Mouse (Mus musculus): ENCODE data around the gene Sdcbp2.

GRCm38 (mm10) chr2:151628011-151628410, 55.6 kb downstream of the Sdcbp2 start:
- TF ChIP-seq POLR2A (IDR thresholded peaks at IDR 0.05; ENCODE audit: control insufficient read depth in 1 of 2, insufficient read depth in 1 of 2, low read depth in 1 of 2, low read length in 2 of 2, poor library complexity in 1 of 2) (no peak), E2F4 (IDR thresholded peaks at IDR 0.05; ENCODE audit: borderline replicate concordance, low read depth, low read length) (no peak), UBTF (IDR thresholded peaks at IDR 0.05; ENCODE audit: borderline replicate concordance, insufficient read depth, low read depth, low read length) (no peak), ELF1 (IDR thresholded peaks at IDR 0.05; ENCODE audit: low read depth, low read length) (no peak), GATA1 (IDR thresholded peaks at IDR 0.05; ENCODE audit: low read depth, low read length) (no peak), BHLHE40 (IDR thresholded peaks at IDR 0.05; ENCODE audit: borderline replicate concordance, low read depth, low read length) (no peak), MAFK (IDR thresholded peaks at IDR 0.05; ENCODE audit: borderline replicate concordance, low read depth, low read length) (no peak), USF1 (IDR thresholded peaks at IDR 0.05; ENCODE audit: low read depth, low read length) (no peak), CTCF (IDR thresholded peaks at IDR 0.05 in 2 of 3, conservative IDR thresholded peaks at IDR 0.05 in 1 of 3; ENCODE audit: control insufficient read depth in 1 of 3, insufficient read depth in 1 of 3, low read depth in 2 of 3, low read length in 3 of 3, poor library complexity in 1 of 3, severe bottlenecking in 1 of 3) (no peak), HCFC1 (IDR thresholded peaks at IDR 0.05; ENCODE audit: low read depth, low read length) (no peak), CHD2 (IDR thresholded peaks at IDR 0.05; ENCODE audit: low read length) (no peak), USF2 (IDR thresholded peaks at IDR 0.05; ENCODE audit: borderline replicate concordance in 1 of 2, insufficient read depth in 1 of 2, low read depth in 1 of 2, low read length in 2 of 2) (no peak)

Measured in MEL (cell line).